Mouse (Mus musculus) CD8-positive naive resting alpha-beta T cell, adult 57 days (primary cell): ENCODE results near the gene 9130213A22Rik. TPM values are rescaled to one million over a fixed set of nuclear protein-coding genes. Genes with fewer than 3 reads are reported as not detected.

ENCODE experiments used
- total RNA-seq: library from RNA; stranded (reverse); gene quantifications from one replicate; pipeline ENCODE4 v1.2.4, GENCODE M21; 2023

The 9130213A22Rik gene
- not detected for total RNA-seq

DNA sequence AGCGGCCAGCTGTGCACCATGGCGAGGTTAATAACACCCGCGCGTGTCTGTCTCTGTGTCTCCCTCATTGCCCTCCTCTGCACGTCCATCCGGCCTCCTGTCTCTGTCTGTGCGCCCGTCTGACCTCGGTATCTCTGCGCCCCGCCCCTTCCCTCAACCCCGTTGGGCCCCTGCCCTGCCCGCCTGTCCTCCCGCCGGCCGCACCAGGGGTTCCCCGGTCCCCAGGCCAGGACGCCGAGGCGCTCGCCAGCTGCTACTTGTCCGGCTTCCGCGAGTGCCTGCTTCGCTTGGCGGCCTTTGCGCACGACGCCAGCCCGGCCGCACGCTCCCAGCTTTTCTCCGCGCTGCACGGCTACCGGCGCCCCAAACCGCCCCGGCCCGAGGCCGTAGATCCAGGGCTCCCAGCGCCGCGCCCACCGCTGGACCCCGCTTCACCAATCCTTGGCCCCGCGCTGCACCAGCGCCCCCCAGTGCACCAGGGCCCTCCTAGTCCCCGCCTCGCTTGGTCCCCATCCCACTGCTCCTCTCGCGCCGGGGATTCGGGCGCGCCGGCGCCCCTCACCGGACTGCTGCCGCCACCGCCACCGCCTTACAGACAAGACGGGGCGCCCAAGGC, at the start of gene 9130213A22Rik:
9130213A22Rik (minus strand) TSS at position 254 of the 616 bp plus-strand sequence.

DNA sequence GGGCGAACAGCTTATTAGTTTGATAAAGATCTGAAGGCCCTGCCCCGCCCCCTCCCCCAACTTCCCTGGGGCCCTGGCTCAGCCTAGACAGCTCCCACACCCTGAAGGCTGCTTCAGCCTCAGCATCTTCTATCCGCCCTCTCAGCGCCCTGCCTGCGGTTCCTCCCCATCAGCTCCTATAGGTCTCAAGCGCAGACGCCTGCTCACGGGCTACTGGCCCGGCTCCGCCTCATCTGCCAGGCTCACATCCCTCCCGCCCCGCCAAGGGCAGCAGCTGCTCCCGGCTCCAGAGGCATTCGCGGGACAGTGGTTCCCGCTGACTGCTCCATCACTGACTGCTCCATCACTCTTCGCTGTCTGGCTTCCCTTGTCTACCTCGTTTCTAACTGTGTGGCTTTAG, 34.4 kb upstream of the 9130213A22Rik start, which contains the start of gene Alox12b:
Alox12b (plus strand) TSS at position 190 of the 400 bp plus-strand sequence.

GRCm38 (mm10) chr11:69125852-69125918, 3.3 kb upstream of the 9130213A22Rik start, which contains the start of gene Aloxe3:
Aloxe3 (plus strand) TSS chr11:69125896.

GRCm38 (mm10) chr11:69120221-69121000, 2.0 kb downstream of the 9130213A22Rik start, which contains the start of gene Hes7:
Hes7 (plus strand) TSS chr11:69120404.

DNA sequence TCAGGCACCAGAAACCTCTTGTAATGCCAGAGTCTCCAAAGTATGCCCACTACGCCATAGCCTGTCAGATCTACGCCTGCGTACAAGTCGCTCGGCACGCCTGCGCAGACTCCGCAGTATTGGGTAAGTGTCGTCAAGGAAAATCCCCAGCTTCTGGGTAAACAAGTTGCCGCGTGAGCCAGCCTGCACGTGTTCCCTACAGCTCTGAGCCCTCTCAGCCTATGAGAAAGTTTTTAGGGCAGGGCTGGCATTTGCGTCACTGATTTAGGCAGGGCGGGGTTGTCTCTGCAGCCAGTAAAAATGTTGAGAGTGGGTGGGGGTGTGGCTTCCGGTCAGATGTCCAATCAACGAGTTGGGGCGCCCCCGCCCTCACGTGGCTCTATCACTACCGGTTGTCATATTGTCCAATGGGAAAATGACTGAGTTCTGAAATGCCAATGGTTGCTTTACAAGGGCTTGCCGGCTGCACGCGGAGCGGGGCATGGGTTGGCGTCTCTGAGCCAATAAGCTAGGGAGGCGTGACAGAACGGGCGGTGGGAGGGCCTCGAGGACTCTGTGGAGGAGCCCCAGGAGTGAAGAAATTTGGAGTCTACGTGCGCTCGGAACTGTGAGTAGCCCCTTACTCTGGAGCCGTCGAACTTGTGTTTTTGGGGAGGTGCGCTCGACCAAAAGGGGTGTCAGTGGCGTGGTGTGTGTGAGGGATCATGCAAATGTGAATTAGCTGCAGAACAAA, 27.5 kb downstream of the 9130213A22Rik start, which contains the start of gene Per1:
Per1 (plus strand) TSS at position 521 of the 733 bp plus-strand sequence.

GRCm38 (mm10) chr11:69088103-69088855, 34.1 kb downstream of the 9130213A22Rik start, which contains the start of gene Vamp2:
Vamp2 (plus strand) TSS chr11:69088490.

GRCm38 (mm10) chr11:69070590-69071222, 51.7 kb downstream of the 9130213A22Rik start, which contains the start of gene Tmem107:
Tmem107 (plus strand) TSS chr11:69070806.

Other genes with a start within 250 kb of the 9130213A22Rik start
- not detected for gene Rnf222, start 234.0 kb downstream of the 9130213A22Rik start, total RNA-seq
- gene Rpl26, start 221.0 kb downstream of the 9130213A22Rik start, total RNA-seq = 3,156 TPM
- gene Odf4, start 195.5 kb downstream of the 9130213A22Rik start, total RNA-seq = not detected
- gene Arhgef15, start 165.1 kb downstream of the 9130213A22Rik start, total RNA-seq = not detected
- 1.9 TPM for gene Slc25a35, start 154.5 kb downstream of the 9130213A22Rik start, total RNA-seq
- gene Rangrf, start 147.4 kb downstream of the 9130213A22Rik start, total RNA-seq = 10.7 TPM
- 28.8 TPM for gene Pfas, start 114.1 kb downstream of the 9130213A22Rik start, total RNA-seq
- 22.0 TPM for gene Ctc1, start 106.7 kb downstream of the 9130213A22Rik start, total RNA-seq
- gene Aurkb, start 76.9 kb downstream of the 9130213A22Rik start, total RNA-seq = 1.1 TPM
- 10.6 TPM for gene Borcs6, start 62.9 kb downstream of the 9130213A22Rik start, total RNA-seq
- 3.6 TPM for gene Tmem107, start 51.8 kb downstream of the 9130213A22Rik start, total RNA-seq
- gene Vamp2, start 34.1 kb downstream of the 9130213A22Rik start, total RNA-seq = 328 TPM
- 415 TPM for gene Per1, start 27.4 kb downstream of the 9130213A22Rik start, total RNA-seq
- not detected for gene Hes7, start 2.2 kb downstream of the 9130213A22Rik start, total RNA-seq
- gene Aloxe3, start 3.3 kb upstream of the 9130213A22Rik start, total RNA-seq = 0.40 TPM
- not detected for gene Alox12b, start 34.4 kb upstream of the 9130213A22Rik start, total RNA-seq
- not detected for gene Alox8, start 75.3 kb upstream of the 9130213A22Rik start, total RNA-seq
- not detected for gene Gucy2e, start 114.4 kb upstream of the 9130213A22Rik start, total RNA-seq
- gene Cntrob, start 201.2 kb upstream of the 9130213A22Rik start, total RNA-seq = 18.4 TPM
- gene Trappc1, start 201.4 kb upstream of the 9130213A22Rik start, total RNA-seq = 22.2 TPM
- 1.2 TPM for gene Kcnab3, start 203.7 kb upstream of the 9130213A22Rik start, total RNA-seq
- gene Rnf227, start 217.9 kb upstream of the 9130213A22Rik start, total RNA-seq = 1.5 TPM
- 596 TPM for gene Chd3, start 246.8 kb upstream of the 9130213A22Rik start, total RNA-seq